Mouse (Mus musculus) lung, adult 2 months (tissue): ENCODE data around the gene 1110008L16Rik.

Experiments used
- CTCF ChIP-seq: fragments of 200-500 bp; IDR thresholded peaks from 2 replicates; pipeline ENCODE4 v1.5.1; 2011; ENCODE audit warnings: mild to moderate bottlenecking, low read length, control low read depth; ENCODE audit not compliant: insufficient read depth
- POLR2A ChIP-seq: fragments of 200-500 bp; IDR thresholded peaks from 2 replicates; pipeline ENCODE4 v1.6.1; 2011; ENCODE audit warnings: low read depth, mild to moderate bottlenecking, control low read depth, low read length, borderline replicate concordance; ENCODE audit errors: extremely low read depth

GRCm38 (mm10) chr12:55344583-55344982, 45.2 kb downstream of the 1110008L16Rik start:
- TF ChIP-seq CTCF, result no peak
- TF ChIP-seq POLR2A, result no peak
